Mouse (Mus musculus): ENCODE results near the gene 7530416G11Rik. TPM values are rescaled to one million over a fixed set of nuclear protein-coding genes. Genes with fewer than 3 reads are reported as not detected.

The 7530416G11Rik gene
- total RNA-seq, 2 experiments from 2014 or later, result not detected

Other genes with a start within 250 kb of the 7530416G11Rik start
- 18.9 and 33.2 TPM in 2 replicates for gene Atxn10, start 167.0 kb downstream of the 7530416G11Rik start, total RNA-seq (2015; ENCODE audit: low replicate concordance)
- 10.3 and 11.5 TPM in 2 replicates for gene Atxn10, start 167.0 kb downstream of the 7530416G11Rik start, total RNA-seq (2017; ENCODE audit: low replicate concordance)
- gene Wnt7b, start 79.2 kb upstream of the 7530416G11Rik start, total RNA-seq (2015; ENCODE audit: low replicate concordance), result not detected in 2 replicates
- not detected in 2 replicates for gene Wnt7b, start 79.2 kb upstream of the 7530416G11Rik start, total RNA-seq (2017; ENCODE audit: low replicate concordance)
- gene Ppara, start 231.8 kb upstream of the 7530416G11Rik start, total RNA-seq (2015; ENCODE audit: low replicate concordance), result not detected in 2 replicates
- gene Ppara, start 231.8 kb upstream of the 7530416G11Rik start, total RNA-seq (2017; ENCODE audit: low replicate concordance), result not detected in 2 replicates